Mouse (Mus musculus): ENCODE measurements around the gene Dydc2. TPM values are rescaled to one million over a fixed set of nuclear protein-coding genes. Genes with fewer than 3 reads are reported as not detected.

Gene Dydc2
- total and polyA plus RNA-seq, 2 experiments, result not detected

DNA sequence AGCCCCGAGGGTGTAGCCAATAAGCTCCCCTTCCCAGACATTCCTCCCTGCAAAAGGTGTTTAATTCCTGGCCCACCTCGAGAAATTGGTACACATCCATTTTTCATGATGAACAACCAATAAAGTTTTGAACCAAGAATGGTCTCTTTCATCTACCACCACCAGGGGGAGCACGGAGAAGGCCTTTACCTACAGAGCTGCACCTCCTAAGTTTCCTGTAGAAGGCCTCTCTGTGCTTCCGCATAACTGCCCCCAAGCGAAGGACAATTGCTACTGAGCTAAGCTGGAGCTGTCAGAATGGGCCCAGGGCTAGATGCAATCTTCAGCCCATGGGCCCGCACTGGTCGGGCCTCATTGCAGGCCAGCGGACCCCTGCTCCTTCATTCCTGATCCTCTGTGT, 21.8 kb upstream of the Dydc2 start:
- Histone ChIP-seq H3K36me3 (ENCODE audit: control insufficient read depth, insufficient read depth, low read length) (no peaks in the 10 kb centered on the region), H3K4me3 (ENCODE audit: insufficient read depth, low read depth, low read length) (no peak overlapping the region), H3K27ac (replicated peaks; ENCODE audit: insufficient read depth, low read depth, low read length) (no peak overlapping the region), H3K4me1 (ENCODE audit: control insufficient read depth, insufficient read depth, low read length) (peaks cover 5% of the 10 kb centered on the region; the same call in 1 of the 2 replicates), H3K9ac (ENCODE audit: low read depth, low read length) (no peak overlapping the region), H3K79me2 (ENCODE audit: control insufficient read depth, insufficient read depth, low read length) (no peaks in the 10 kb centered on the region), H3K27me3 (ENCODE audit: control insufficient read depth, insufficient read depth, low read length) (no peaks in the 10 kb centered on the region)
- peak; percentile 48 for DNase-seq (ENCODE audit: extremely low read depth, low read depth, low spot score)
- TF ChIP-seq CTCF (IDR thresholded peaks at IDR 0.05; ENCODE audit: low read depth, low read length) (no peak; the same call in 1 of the 2 replicates), POLR2A (IDR thresholded peaks at IDR 0.05; ENCODE audit: extremely low read depth, insufficient read depth, low read length) (no peak)
- 49% methylated on average over 8 of the region's 8 CpGs for WGBS

GRCm38 (mm10) chr14:41087509-41087908, 18.5 kb upstream of the Dydc2 start:
- no peak overlapping the region for H3K4me3 ChIP-seq (ENCODE audit: insufficient read depth, low read depth, low read length)
- TF ChIP-seq CTCF (IDR thresholded peaks at IDR 0.05; ENCODE audit: low read depth, low read length), result peak; percentile 63; the same call in 1 of the 2 replicates
- no peak for TF ChIP-seq POLR2A (IDR thresholded peaks at IDR 0.05; ENCODE audit: extremely low read depth, insufficient read depth, low read length)
- no peak overlapping the region for H3K27ac ChIP-seq (replicated peaks; ENCODE audit: insufficient read depth, low read depth, low read length)
- DNase-seq (ENCODE audit: extremely low read depth, low read depth, low spot score), result no peak
- H3K9ac ChIP-seq (ENCODE audit: low read depth, low read length), result no peak overlapping the region
- no peaks in the 10 kb centered on the region for H3K79me2 ChIP-seq (ENCODE audit: control insufficient read depth, insufficient read depth, low read length)
- H3K4me1 ChIP-seq (ENCODE audit: control insufficient read depth, insufficient read depth, low read length), result no peaks in the 10 kb centered on the region
- WGBS, result 91% methylated on average over 1 of the region's 1 CpGs
- H3K36me3 ChIP-seq (ENCODE audit: control insufficient read depth, insufficient read depth, low read length), result no peaks in the 10 kb centered on the region
- H3K27me3 ChIP-seq (ENCODE audit: control insufficient read depth, insufficient read depth, low read length), result no peaks in the 10 kb centered on the region

DNA sequence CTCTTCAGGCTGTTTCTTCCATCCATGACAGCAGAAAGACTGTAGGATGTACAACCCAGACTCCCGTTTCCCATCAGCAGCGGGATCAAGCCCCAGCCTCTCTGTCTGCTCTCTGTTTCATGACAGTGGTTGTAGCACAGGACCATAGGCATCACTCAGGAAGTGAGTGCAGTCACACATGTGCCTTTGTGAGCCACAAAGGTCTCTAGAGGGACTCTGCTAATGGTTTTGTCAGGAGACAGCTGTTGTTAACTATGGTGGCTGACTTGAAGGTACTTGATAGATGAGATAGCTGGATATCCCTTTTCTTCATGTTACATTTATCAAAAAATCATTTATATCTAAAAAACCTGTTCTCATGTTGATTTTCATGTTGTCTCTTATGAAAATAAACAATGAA, 13.4 kb upstream of the Dydc2 start:
- Histone ChIP-seq H3K4me1 (ENCODE audit: control insufficient read depth, insufficient read depth, low read length) (no peaks in the 10 kb centered on the region), H3K9ac (ENCODE audit: low read depth, low read length) (no peak overlapping the region), H3K27me3 (ENCODE audit: control insufficient read depth, insufficient read depth, low read length) (no peaks in the 10 kb centered on the region), H3K27ac (replicated peaks; ENCODE audit: insufficient read depth, low read depth, low read length) (no peak overlapping the region), H3K36me3 (ENCODE audit: control insufficient read depth, insufficient read depth, low read length) (no peaks in the 10 kb centered on the region), H3K79me2 (ENCODE audit: control insufficient read depth, insufficient read depth, low read length) (no peaks in the 10 kb centered on the region), H3K4me3 (ENCODE audit: insufficient read depth, low read depth, low read length) (no peak overlapping the region)
- TF ChIP-seq POLR2A (IDR thresholded peaks at IDR 0.05; ENCODE audit: extremely low read depth, insufficient read depth, low read length) (no peak), CTCF (IDR thresholded peaks at IDR 0.05; ENCODE audit: low read depth, low read length) (no peak)
- WGBS, result 87% methylated on average over 2 of the region's 2 CpGs
- DNase-seq (ENCODE audit: extremely low read depth, low read depth, low spot score), result no peak

- WGBS, result 12% methylated on average over 8 of the region's 8 CpGs
- H3K4me3 ChIP-seq (ENCODE audit: insufficient read depth, low read depth, low read length), result peak overlapping the region; percentile 44; the same call in 1 of the 2 replicates
- DNase-seq (ENCODE audit: extremely low read depth, low read depth, low spot score), result no peak
Observed at GRCm38 (mm10) chr14:41072944-41073275, 3.9 kb upstream of the Dydc2 start.

GRCm38 (mm10) chr14:41072229-41072943, 3.4 kb upstream of the Dydc2 start, which contains the start of gene Dydc1:
TSS of gene Dydc1 (plus strand) at chr14:41072911.
- Histone ChIP-seq H3K4me3 (ENCODE audit: insufficient read depth, low read depth, low read length) (peak within 1 kb of the TSS; percentile 44; the same call in 1 of the 2 replicates), H3K36me3 (ENCODE audit: control insufficient read depth, insufficient read depth, low read length) (no peaks in the 10 kb centered on the region), H3K9ac (ENCODE audit: low read depth, low read length) (no peak within 1 kb of the TSS), H3K79me2 (ENCODE audit: control insufficient read depth, insufficient read depth, low read length) (no peaks in the 10 kb centered on the region), H3K4me1 (ENCODE audit: control insufficient read depth, insufficient read depth, low read length) (peaks cover 3% of the 10 kb centered on the region; the same call in 1 of the 2 replicates), H3K27ac (replicated peaks; ENCODE audit: insufficient read depth, low read depth, low read length) (no peak within 1 kb of the TSS), H3K27me3 (ENCODE audit: control insufficient read depth, insufficient read depth, low read length) (peaks cover 6% of the 10 kb centered on the region; the same call in 1 of the 2 replicates)
- no peak for TF ChIP-seq CTCF (IDR thresholded peaks at IDR 0.05; ENCODE audit: low read depth, low read length)
- 18% methylated on average over 23 of the region's 23 CpGs for WGBS
- DNase-seq (ENCODE audit: extremely low read depth, low read depth, low spot score), result no peak

More at GRCm38 (mm10) chr14:41072944-41073275, 3.9 kb upstream of the Dydc2 start:
- TF ChIP-seq POLR2A (IDR thresholded peaks at IDR 0.05; ENCODE audit: extremely low read depth, insufficient read depth, low read length) (no peak), CTCF (IDR thresholded peaks at IDR 0.05; ENCODE audit: low read depth, low read length) (no peak)
- Histone ChIP-seq H3K9ac (ENCODE audit: low read depth, low read length) (no peak overlapping the region), H3K27ac (replicated peaks; ENCODE audit: insufficient read depth, low read depth, low read length) (no peak overlapping the region), H3K27me3 (ENCODE audit: control insufficient read depth, insufficient read depth, low read length) (peaks cover 6% of the 10 kb centered on the region; the same call in 1 of the 2 replicates), H3K79me2 (ENCODE audit: control insufficient read depth, insufficient read depth, low read length) (no peaks in the 10 kb centered on the region), H3K36me3 (ENCODE audit: control insufficient read depth, insufficient read depth, low read length) (no peaks in the 10 kb centered on the region), H3K4me1 (ENCODE audit: control insufficient read depth, insufficient read depth, low read length) (peaks cover 3% of the 10 kb centered on the region; the same call in 1 of the 2 replicates)

DNA sequence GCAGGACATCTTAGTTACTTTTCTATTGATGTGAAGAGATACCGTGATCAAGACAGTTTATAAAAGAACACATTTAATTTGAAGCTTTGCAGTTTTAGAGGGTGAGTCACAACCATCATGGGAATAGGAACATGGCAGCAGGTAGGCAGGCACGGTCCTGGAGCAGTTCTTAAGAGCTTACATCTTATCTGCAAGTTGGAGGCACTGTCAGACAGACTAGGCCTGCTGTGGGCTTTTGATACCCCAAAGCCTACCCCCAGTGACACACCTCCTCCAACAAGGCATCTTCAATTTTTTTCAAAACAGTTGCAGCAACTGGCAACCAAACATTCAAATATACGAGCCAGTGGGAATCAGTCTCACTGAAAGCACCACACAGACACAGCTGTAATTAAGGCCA, 1.3 kb upstream of the Dydc2 start:
- no peak for DNase-seq (ENCODE audit: extremely low read depth, low read depth, low spot score)
- Histone ChIP-seq H3K4me3 (ENCODE audit: insufficient read depth, low read depth, low read length) (no peak overlapping the region), H3K36me3 (ENCODE audit: control insufficient read depth, insufficient read depth, low read length) (no peaks in the 10 kb centered on the region), H3K27me3 (ENCODE audit: control insufficient read depth, insufficient read depth, low read length) (peaks cover 6% of the 10 kb centered on the region; the same call in 1 of the 2 replicates), H3K4me1 (ENCODE audit: control insufficient read depth, insufficient read depth, low read length) (peaks cover 3% of the 10 kb centered on the region; the same call in 1 of the 2 replicates), H3K9ac (ENCODE audit: low read depth, low read length) (no peak overlapping the region), H3K79me2 (ENCODE audit: control insufficient read depth, insufficient read depth, low read length) (no peaks in the 10 kb centered on the region), H3K27ac (replicated peaks; ENCODE audit: insufficient read depth, low read depth, low read length) (no peak overlapping the region)
- no peak for TF ChIP-seq CTCF (IDR thresholded peaks at IDR 0.05; ENCODE audit: low read depth, low read length)
- TF ChIP-seq POLR2A (IDR thresholded peaks at IDR 0.05; ENCODE audit: extremely low read depth, insufficient read depth, low read length), result no peak
- WGBS, result 79% methylated on average over 3 of the region's 3 CpGs
